Mouse (Mus musculus) cortical plate, adult 2 months (tissue): ENCODE measurements around the gene Inip.

Source experiments
- CTCF ChIP-seq: fragments of 200-500 bp; IDR thresholded peaks from 2 replicates; pipeline ENCODE4 v1.5.1; 2011; ENCODE audit warnings: mild to moderate bottlenecking, control low read depth, low read length; ENCODE audit not compliant: insufficient read depth; ENCODE audit errors: extremely low read depth
- POLR2A ChIP-seq: fragments of 200-500 bp; IDR thresholded peaks from 2 replicates; pipeline ENCODE4 v1.6.1; 2011; ENCODE audit warnings: mild to moderate bottlenecking, low read length, control low read depth; ENCODE audit not compliant: insufficient read depth; ENCODE audit errors: extremely low read depth

DNA sequence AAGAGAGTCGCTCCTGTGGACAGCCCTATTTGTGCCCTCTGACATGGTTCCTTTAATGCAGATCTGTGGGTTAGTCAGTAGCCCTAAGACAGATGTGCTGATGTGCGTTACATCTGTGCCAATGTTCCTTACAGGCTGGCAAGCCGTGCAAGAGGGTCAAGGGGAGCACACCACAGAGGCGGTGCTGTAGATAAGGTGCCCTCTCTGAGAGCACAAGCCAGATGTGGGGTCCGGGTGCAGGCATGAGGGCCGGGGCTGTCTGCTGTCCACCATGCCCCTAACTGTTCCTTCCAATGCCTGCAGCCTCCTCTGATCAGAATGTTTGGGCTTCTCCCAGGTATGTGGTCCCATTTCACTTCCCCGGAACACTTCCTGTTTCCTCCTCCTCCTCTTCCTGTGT is 36.4 kb downstream of the Inip start:
- TF ChIP-seq CTCF (no peak), POLR2A (no peak)
